Mouse (Mus musculus): ENCODE measurements around the gene Slc18b1. TPM values are rescaled to one million over a fixed set of nuclear protein-coding genes. Genes with fewer than 3 reads are reported as not detected.

Slc18b1 gene
- total RNA-seq, 2 experiments from 2014 or later: 30.5 to 40.2 TPM

GRCm38 (mm10) chr10:23802911-23803310, 6.1 kb downstream of the Slc18b1 start:
- no peak for DNase-seq (ENCODE audit: low spot score in 2 of 2)

DNA sequence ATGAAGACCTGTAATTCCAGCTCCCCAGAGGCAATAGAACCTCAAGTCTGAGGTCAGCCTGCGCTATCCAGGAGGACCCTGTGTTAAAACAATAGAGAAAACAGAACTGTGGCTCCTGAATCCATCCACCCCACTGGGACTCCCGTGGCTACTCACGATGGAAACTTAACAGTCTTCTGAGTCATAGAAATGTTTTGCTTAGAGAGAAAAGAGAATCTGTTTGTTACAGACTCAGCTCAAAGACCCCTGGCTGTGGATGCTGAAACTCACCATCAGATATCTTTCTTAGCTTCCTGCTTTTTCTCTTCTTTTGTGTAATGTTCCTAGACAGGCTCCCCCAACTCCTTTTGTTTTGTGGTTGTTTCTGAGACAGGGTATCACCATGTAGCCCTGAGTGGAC, 7.9 kb downstream of the Slc18b1 start:
- DNase-seq (ENCODE audit: low spot score in 2 of 2): no peak

DNA sequence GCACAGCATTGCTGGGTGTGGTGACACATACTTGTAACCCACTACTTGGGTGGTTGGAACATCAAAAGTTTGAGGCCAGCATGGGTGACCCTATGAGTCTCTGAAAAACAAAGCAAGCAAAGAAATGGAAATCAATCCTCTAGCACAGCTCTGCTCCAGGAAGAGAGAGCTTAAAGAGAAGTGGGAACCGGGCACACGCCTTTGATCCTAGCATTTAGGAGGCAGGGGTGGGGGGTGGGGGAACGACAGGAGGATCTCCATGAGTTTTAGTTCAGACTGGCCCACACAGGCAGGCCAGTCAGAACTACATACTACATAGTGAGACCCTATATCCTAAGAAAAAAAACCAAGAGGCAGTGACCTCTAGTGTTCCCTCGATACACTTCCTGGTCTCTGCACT, 9.4 kb downstream of the Slc18b1 start:
- DNase-seq (ENCODE audit: low spot score in 2 of 2): no peak

GRCm38 (mm10) chr10:23811635-23812437, 15.1 kb downstream of the Slc18b1 start:
- peak; percentile 70 for DNase-seq (ENCODE audit: low spot score in 2 of 2)

DNA sequence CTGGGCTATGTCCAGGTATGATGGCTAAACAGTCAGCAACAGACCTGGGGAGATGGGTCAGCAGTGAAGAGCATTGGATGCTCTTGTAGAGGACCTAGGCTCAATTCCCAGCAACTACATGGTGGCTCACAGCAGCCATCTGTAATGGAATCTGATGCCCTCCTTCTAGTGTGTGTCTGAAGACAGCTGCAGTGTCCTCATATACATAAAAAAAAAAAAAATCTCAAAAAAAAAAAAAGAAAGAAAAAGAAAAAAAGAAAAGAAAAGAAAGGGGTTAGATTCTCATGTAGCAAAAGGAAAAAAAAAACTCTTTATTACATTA, 15.6 kb downstream of the Slc18b1 start:
- no peak for DNase-seq (ENCODE audit: low spot score in 2 of 2)

DNA sequence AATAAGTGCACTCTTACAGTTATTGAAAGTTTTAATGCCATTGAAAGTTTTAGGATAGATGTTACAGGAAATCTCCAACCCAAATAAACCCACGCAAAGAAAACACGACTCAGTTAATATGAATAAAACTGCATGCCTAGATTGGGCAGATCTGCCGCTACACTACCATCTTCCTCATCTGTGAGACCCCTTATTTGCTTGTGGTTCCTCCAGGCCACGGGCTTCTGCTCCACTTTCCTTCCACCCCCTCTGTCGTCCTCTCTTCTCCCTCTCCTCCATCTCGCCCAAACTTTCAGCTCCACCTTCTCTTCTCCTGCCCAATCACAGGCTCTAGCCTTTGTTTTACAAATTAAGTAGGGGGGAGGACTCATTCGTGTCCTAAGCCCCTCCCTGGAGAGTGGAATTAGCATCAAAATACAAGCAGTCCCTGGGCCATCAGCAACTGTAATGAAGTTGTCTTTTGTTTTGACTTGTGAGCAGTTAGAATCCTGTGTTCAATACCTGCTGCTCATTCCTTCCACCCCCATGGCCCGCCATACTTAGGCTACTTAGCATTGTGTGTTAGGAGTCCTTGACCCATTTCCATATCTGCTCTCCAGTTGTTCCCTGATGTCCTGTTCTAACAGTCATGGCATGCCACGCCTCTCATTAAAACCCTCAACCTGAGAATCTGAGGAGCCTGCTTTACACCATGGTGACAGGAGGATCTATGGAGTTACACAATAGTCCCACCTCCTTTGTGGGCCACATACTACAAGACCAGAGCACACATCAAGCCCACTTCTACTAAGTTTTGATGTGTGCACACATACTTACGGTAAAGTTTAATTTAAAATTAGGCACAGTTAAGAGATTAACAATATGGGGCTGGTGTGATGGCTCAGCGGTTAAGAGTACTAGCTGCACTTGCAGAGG, 16.3 kb downstream of the Slc18b1 start:
- no peak for DNase-seq (ENCODE audit: low spot score in 2 of 2)

- peak; percentile 75 to 78 for DNase-seq (ENCODE audit: low spot score in 2 of 2)
Measured at GRCm38 (mm10) chr10:23815168-23815567, 18.4 kb downstream of the Slc18b1 start.

DNA sequence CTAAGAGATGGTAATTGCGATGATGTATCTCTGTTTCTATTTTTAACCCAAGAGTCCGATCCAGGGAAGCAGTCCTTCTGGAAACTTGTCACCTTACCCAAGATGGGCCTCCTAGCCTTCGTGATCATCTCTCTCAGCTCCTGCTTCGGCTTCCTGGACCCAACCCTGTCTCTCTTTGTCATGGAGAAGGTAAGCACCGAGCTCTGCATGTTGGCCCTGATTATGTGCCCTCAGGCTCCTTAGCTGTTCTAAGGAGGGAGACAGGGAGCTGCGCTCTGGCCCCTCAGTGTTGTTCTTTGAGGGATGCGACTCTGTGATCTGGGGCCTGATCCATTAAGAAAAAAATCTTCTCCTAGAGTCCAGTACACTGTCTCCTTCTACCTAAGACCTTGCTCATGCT, 19.5 kb downstream of the Slc18b1 start:
- DNase-seq (ENCODE audit: low spot score in 2 of 2): no peak

GRCm38 (mm10) chr10:23826516-23826915, 29.7 kb downstream of the Slc18b1 start:
- no peak for DNase-seq (ENCODE audit: low spot score in 2 of 2)

GRCm38 (mm10) chr10:23836003-23836964, 39.5 kb downstream of the Slc18b1 start:
- no peak for DNase-seq (ENCODE audit: low spot score in 2 of 2)

DNA sequence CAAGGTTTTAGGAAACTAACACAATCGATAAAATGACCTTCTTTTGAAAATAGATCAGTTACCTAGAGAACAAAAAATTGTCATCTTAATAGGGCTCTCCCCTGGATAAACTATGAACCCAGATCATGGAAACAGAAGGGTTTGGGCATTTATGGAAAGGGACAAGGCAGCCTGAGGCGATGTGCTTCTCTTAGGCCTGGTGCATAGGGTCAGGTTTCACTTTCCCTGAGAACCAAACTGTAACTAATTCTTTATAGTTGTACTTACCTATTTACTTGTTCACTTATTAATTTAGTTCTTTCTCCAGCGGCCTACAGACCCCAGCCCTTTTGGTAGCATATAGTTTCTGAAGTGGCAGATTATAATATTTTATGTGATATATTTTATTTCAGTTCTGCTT, 40.3 kb downstream of the Slc18b1 start:
- no peak for DNase-seq (ENCODE audit: low spot score in 2 of 2)

GRCm38 (mm10) chr10:23838910-23839309, 42.1 kb downstream of the Slc18b1 start:
- no peak for DNase-seq (ENCODE audit: low spot score in 2 of 2)

GRCm38 (mm10) chr10:23839368-23839767, 42.6 kb downstream of the Slc18b1 start:
- no peak for DNase-seq (ENCODE audit: low spot score in 2 of 2)

DNA sequence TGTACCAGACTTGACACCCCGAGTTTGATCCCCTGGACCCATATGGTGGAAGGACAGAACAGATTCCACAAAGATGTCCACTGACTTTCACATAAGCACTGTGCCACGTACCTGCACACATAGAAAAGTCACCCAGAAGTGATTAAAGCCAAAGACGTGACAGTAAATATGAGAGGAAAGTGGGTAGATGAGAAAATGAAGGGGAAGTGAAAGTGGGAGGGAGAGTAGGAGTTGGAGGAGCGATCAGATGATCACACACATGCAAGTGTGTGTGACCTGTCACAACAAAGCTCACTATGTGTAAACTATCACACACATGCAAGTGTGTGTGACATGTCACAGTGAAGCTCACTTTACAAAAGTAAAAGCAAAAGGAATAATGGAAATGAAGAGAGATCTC, 43.7 kb downstream of the Slc18b1 start:
- no peak for DNase-seq (ENCODE audit: low spot score in 2 of 2)

DNA sequence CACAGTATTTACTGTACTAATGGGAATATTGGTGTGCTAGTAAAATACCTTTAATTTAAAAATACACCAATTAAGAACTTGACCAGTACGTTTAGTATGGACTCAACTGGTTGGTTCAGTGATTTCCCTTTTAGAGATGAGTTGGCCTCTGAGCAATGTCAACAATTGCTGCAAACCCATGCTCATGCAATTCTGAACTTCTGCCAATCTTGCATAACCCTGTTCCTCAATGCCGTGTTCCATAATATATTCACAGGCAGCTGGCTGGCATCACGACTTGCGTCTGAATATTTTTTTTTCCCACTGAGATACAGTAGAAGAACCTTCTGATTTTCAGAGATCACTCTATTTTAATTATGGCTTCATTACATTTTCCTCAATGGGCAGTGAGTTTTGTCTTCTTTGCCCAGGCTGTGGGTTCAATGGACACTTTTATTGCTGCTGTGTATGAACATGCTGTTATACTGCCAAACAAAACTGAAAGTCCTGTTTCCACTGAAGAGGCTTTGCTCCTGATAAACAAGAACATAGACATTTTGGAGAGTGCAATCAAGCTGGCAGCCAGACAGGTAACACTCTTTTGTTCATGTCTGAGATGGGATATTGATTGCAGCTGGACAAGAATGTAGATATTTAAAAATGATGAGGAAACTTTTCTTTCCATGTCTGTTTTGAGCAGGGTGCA, 54.6 kb downstream of the Slc18b1 start, which contains the start of gene Vnn3:
Vnn3 (plus strand) TSS at position 235 of the 685 bp plus-strand sequence.
- no peak for DNase-seq (ENCODE audit: low spot score in 2 of 2)

GRCm38 (mm10) chr10:23852096-23852495, 55.3 kb downstream of the Slc18b1 start:
- no peak for DNase-seq (ENCODE audit: low spot score in 2 of 2)

GRCm38 (mm10) chr10:23864362-23865312, 67.9 kb downstream of the Slc18b1 start:
- DNase-seq (ENCODE audit: low spot score in 2 of 2): no peak
